10 mouse cellular contexts compared by ENCODE assay signal in genomic region chr9:90237232-90238062, GRCm38 (mm10). TPM values are rescaled to one million over a fixed set of nuclear protein-coding genes. Genes with fewer than 3 reads are reported as not detected.
A peak's percentile ranks its signal among the peaks of the same experiment; 100 is the strongest.
DNase-seq lines count a peak whose midpoint lies in the region; ATAC-seq and TF ChIP-seq lines count a peak whose summit lies in the region.
"Had no signal": no experiment of that assay in that cellular context is flagged by ENCODE, and none has a peak within 500 bp of the region (broad histone marks: within the 10 kb centered on the region; RNA-seq: fewer than 3 reads in every experiment).

No protein-coding gene starts in this region.

- WGBS in heart, embryonic 10.5 days, result 60% methylated on average over 9 of the region's 9 CpGs
- WGBS in kidney, adult 2 months, result 81% methylated on average over 9 of the region's 9 CpGs

- intact Hi-C loops in left cerebral cortex, adult 2 months (cut with DNase I), result no loop called here
- intact Hi-C loops in left cerebral cortex, postnatal 14 days (cut with DNase I), result no loop called here

- H3K9me3 ChIP-seq in heart, embryonic 10.5 days, result no peaks in the 10 kb centered on the region
- no peaks in the 10 kb centered on the region for H3K9me3 ChIP-seq in megakaryocyte, embryonic 14.5 days
- H3K9me3 ChIP-seq: neural tube, embryonic 12.5 days had no signal

- peak; percentile 91 for DNase-seq in heart, embryonic 10.5 days (ENCODE audit: low spot score)
- no peak for DNase-seq in heart, adult 8-10 months (ENCODE audit: low spot score)
- DNase-seq in 416B (ENCODE audit: low read depth), result peak; percentile 93
- DNase-seq in kidney, adult 2 months, result no peak
- DNase-seq in left cerebral cortex, adult 2 months (ENCODE audit: extremely low spot score in 1 of 2, low spot score in 2 of 2), result no peak
- no peak for DNase-seq in left cerebral cortex, postnatal 14 days (ENCODE audit: low spot score in 2 of 2)
- DNase-seq: adrenal gland, adult 8-10 months had no signal

- no peak for TF ChIP-seq CTCF in kidney, adult 2 months (conservative IDR thresholded peaks at IDR 0.05; ENCODE audit: insufficient read depth, insufficient read length, low read depth, low read length)
- TF ChIP-seq CTCF in left cerebral cortex, adult 2 months (IDR thresholded peaks at IDR 0.05), result no peak

- no peak overlapping the region for H3K4me3 ChIP-seq in heart, embryonic 10.5 days
- H3K4me3 ChIP-seq in megakaryocyte, embryonic 14.5 days (replicated peaks), result peak overlapping the region; percentile 85
- no peak overlapping the region for H3K4me3 ChIP-seq in kidney, adult 2 months (ENCODE audit: insufficient read depth, low read depth, low read length)
- H3K4me3 ChIP-seq in left cerebral cortex, adult 2 months, result no peak overlapping the region
- H3K4me3 ChIP-seq: neural tube, embryonic 12.5 days had no signal

- ATAC-seq in erythroblast, adult 5-6 weeks (replicated peaks; ENCODE audit: low FRiP score, poor library complexity, severe bottlenecking), result peak; percentile 83

- no peak for TF ChIP-seq POLR2A in kidney, adult 2 months (IDR thresholded peaks at IDR 0.05; ENCODE audit: low read depth, low read length)

- peaks cover 35% of the 10 kb centered on the region for H3K4me1 ChIP-seq in heart, embryonic 10.5 days
- peaks cover 93% of the 10 kb centered on the region for H3K4me1 ChIP-seq in megakaryocyte, embryonic 14.5 days
- H3K4me1 ChIP-seq in kidney, adult 2 months (ENCODE audit: control insufficient read depth, insufficient read depth, low read length), result peaks cover 4% of the 10 kb centered on the region; the same call in 1 of the 2 replicates
- H3K4me1 ChIP-seq: neural tube, embryonic 12.5 days had no signal

- H3K27ac ChIP-seq in heart, embryonic 10.5 days, result peak overlapping the region; percentile 69; the same call in 1 of the 2 replicates
- H3K27ac ChIP-seq in kidney, adult 2 months (ENCODE audit: insufficient read depth, low read depth, low read length), result no peak overlapping the region
- H3K27ac ChIP-seq in left cerebral cortex, adult 2 months, result no peak overlapping the region
- H3K27ac ChIP-seq: neural tube, embryonic 12.5 days had no signal

- peaks cover 22% of the 10 kb centered on the region for H3K36me3 ChIP-seq in heart, embryonic 10.5 days
- H3K36me3 ChIP-seq in megakaryocyte, embryonic 14.5 days (replicated peaks; ENCODE audit: low read length), result peaks cover 52% of the 10 kb centered on the region
- no peaks in the 10 kb centered on the region for H3K36me3 ChIP-seq in kidney, adult 2 months (ENCODE audit: control insufficient read depth, insufficient read depth, low read length)
- H3K36me3 ChIP-seq: neural tube, embryonic 12.5 days had no signal

- no peaks in the 10 kb centered on the region for H3K27me3 ChIP-seq in heart, embryonic 10.5 days (ENCODE audit: insufficient read depth, poor library complexity, severe bottlenecking)
- H3K27me3 ChIP-seq in megakaryocyte, embryonic 14.5 days (replicated peaks), result no peaks in the 10 kb centered on the region
- no peaks in the 10 kb centered on the region for H3K27me3 ChIP-seq in kidney, adult 2 months (replicated peaks; ENCODE audit: control insufficient read depth, insufficient read depth, low read length)
- H3K27me3 ChIP-seq: neural tube, embryonic 12.5 days had no signal

RNA-seq across cellular contexts. Expression of gene Tbc1d2b, which starts 33.2 kb away (rescaled TPM):
- 7.2 and 8.0 TPM in 2 replicates for polyA plus RNA-seq in heart, embryonic 10.5 days (2016; fragmentation: Nextera tagmentation; extraction: Ambion mirVana)
- 10 to 100 TPM in 1 of 4 experiments, 1 to 10 TPM in 3; 8.7 to 10.3 (median 9.4) TPM for total RNA-seq in heart, adult 8-10 months (2022)
- total RNA-seq in erythroblast, adult 5-6 weeks (2015; ENCODE audit: low replicate concordance), result 69.2 and 78.6 TPM in 2 replicates
- 76.9 and 83.4 TPM in 2 replicates for total RNA-seq in erythroblast, adult 5-6 weeks (2017; ENCODE audit: low replicate concordance)
- polyA plus RNA-seq in megakaryocyte, embryonic 14.5 days (2012; ENCODE audit: insufficient read depth, low replicate concordance), result 0.63 and 4.0 TPM in 2 replicates
- 16.4 and 17.5 TPM in 2 replicates for polyA plus RNA-seq in kidney, adult 2 months (2012; rRNA removed)
- total RNA-seq in left cerebral cortex, adult 2 months (2021), result 10 to 100 TPM; 14.1 to 14.2 TPM
- total RNA-seq in left cerebral cortex, postnatal 14 days (2021), result 10 to 100 TPM in 1 of 2 experiments, 1 to 10 TPM in 1; 9.2 to 15.6 TPM

Comparison
In these comparisons a context has a peak if more than half of its experiments do, and no peak if none do; other contexts are left out.
1. DNase-seq: peak in heart, embryonic 10.5 days (single experiment) and 416B (single experiment); none in heart, adult 8-10 months (single experiment), kidney, adult 2 months (single experiment), left cerebral cortex, adult 2 months (0 of 2) and left cerebral cortex, postnatal 14 days (0 of 2).
2. RNA of gene Tbc1d2b, which starts 33.2 kb away (total RNA-seq): 69.2 to 83.4 TPM in erythroblast, adult 5-6 weeks; 9.2 to 15.6 TPM in left cerebral cortex, postnatal 14 days, 14.1 to 14.2 TPM in left cerebral cortex, adult 2 months and 8.7 to 10.3 TPM in heart, adult 8-10 months; every median in the first group is over 4 times any median in the second.